Mouse (Mus musculus): ENCODE measurements around the gene Ccm2.

GRCm38 (mm10) chr11:6597523-6597922 is 50.8 kb downstream of the Ccm2 start:
- no peak for TF ChIP-seq POLR2A (IDR thresholded peaks at IDR 0.05; ENCODE audit: low read depth, low read length)
- no peak for TF ChIP-seq CTCF (conservative IDR thresholded peaks at IDR 0.05; ENCODE audit: insufficient read depth, insufficient read length, low read depth, low read length)

All from kidney, adult 2 months (tissue).